Mouse (Mus musculus) CH12.LX (cell line): Measurements from ENCODE around the gene Arhgap21. TPM values are rescaled to one million over a fixed set of nuclear protein-coding genes. Genes with fewer than 3 reads are reported as not detected.

Experiments used
- DNase-seq: peaks from one replicate; pipeline ENCODE4 v3.0.0-alpha.2; 2013; ENCODE audit errors: extremely low read depth
- H3K27ac ChIP-seq: 2 replicates; pipeline ENCODE4 v1.5.1; 2012; ENCODE audit warnings: low read depth, mild to moderate bottlenecking, control low read depth, moderate library complexity; ENCODE audit not compliant: insufficient read depth
- H3K27me3 ChIP-seq: replicated peaks from 2 replicates; pipeline ENCODE3; 2012; ENCODE audit warnings: inconsistent platforms
- H3K36me3 ChIP-seq, 2 experiments: replicated peaks in 1 of 2; 2 replicates each; pipeline versions ENCODE3 to v1.6.1; 2012; ENCODE audit warnings: inconsistent platforms in 1 of 2, low read length in 1 of 2, mild to moderate bottlenecking in 1 of 2, mixed read lengths in 1 of 2, moderate library complexity in 1 of 2; ENCODE audit not compliant: control insufficient read depth in 1 of 2, insufficient read depth in 1 of 2
- H3K4me1 ChIP-seq, 2 experiments: 2 replicates each; pipeline ENCODE4 v1.6.1; 2012; ENCODE audit warnings: inconsistent platforms in 1 of 2, moderate library complexity in 1 of 2; ENCODE audit not compliant: insufficient read depth in 2 of 2, control insufficient read depth in 1 of 2
- H3K4me2 ChIP-seq: 2 replicates; pipeline ENCODE4 v1.6.1; 2012; ENCODE audit warnings: low read depth, mild to moderate bottlenecking, control low read depth; ENCODE audit not compliant: poor library complexity, insufficient read depth, severe bottlenecking
- H3K4me3 ChIP-seq, 3 experiments: fragments of 150-350 bp in 1 of 3; sonication (generic) in 1 of 3; replicated peaks in 1 of 3; 2 replicates each; pipeline versions ENCODE3 to v1.5.1; 2011 to 2012; ENCODE audit warnings: low read depth in 2 of 3, low read length in 2 of 3, mild to moderate bottlenecking in 2 of 3, moderate library complexity in 2 of 3, control low read depth in 1 of 3, improper control_type of control experiment in 1 of 3, inconsistent platforms in 1 of 3, mixed read lengths in 1 of 3; ENCODE audit not compliant: poor library complexity in 1 of 3
- H3K79me2 ChIP-seq: replicated peaks from 2 replicates; pipeline ENCODE4 v1.6.1; 2012; ENCODE audit warnings: mild to moderate bottlenecking, moderate library complexity; ENCODE audit not compliant: control insufficient read depth, poor library complexity, insufficient read depth, severe bottlenecking; ENCODE audit errors: extremely low read depth
- H3K9ac ChIP-seq: 2 replicates; pipeline ENCODE4 v1.6.1; 2012; ENCODE audit warnings: low read depth, mild to moderate bottlenecking, control low read depth, moderate library complexity; ENCODE audit not compliant: insufficient read depth
- H3K9me3 ChIP-seq: replicated peaks from 2 replicates; pipeline ENCODE3; 2012; ENCODE audit warnings: low read length, inconsistent platforms, mixed read lengths
- BHLHE40 ChIP-seq: IDR thresholded peaks from 2 replicates; pipeline ENCODE4 v1.6.1; 2011; ENCODE audit warnings: mild to moderate bottlenecking, low read depth, low read length, improper control_type of control experiment
- CHD2 ChIP-seq: IDR thresholded peaks from 2 replicates; pipeline ENCODE4 v1.6.1; 2011; ENCODE audit warnings: low read length, improper control_type of control experiment
- CTCF ChIP-seq, 2 experiments: IDR thresholded peaks in 1 of 2; conservative IDR thresholded peaks in 1 of 2; 2 replicates each; pipeline ENCODE4 v1.5.1; 2011 to 2012; ENCODE audit warnings: low read depth in 2 of 2, low read length in 2 of 2, improper control_type of control experiment in 1 of 2, inconsistent platforms in 1 of 2, mild to moderate bottlenecking in 1 of 2, moderate library complexity in 1 of 2
- ELF1 ChIP-seq: IDR thresholded peaks from 2 replicates; pipeline ENCODE4 v1.6.1; 2014; ENCODE audit warnings: low read depth, mild to moderate bottlenecking, inconsistent platforms, low read length, improper control_type of control experiment
- EP300 ChIP-seq: IDR thresholded peaks from 2 replicates; pipeline ENCODE4 v1.6.1; 2011; ENCODE audit warnings: low read length, improper control_type of control experiment
- GABPA ChIP-seq: IDR thresholded peaks from 2 replicates; pipeline ENCODE4 v1.6.1; 2012; ENCODE audit warnings: low read depth, low read length, improper control_type of control experiment, inconsistent platforms; ENCODE audit not compliant: insufficient replicate concordance
- HCFC1 ChIP-seq: IDR thresholded peaks from 2 replicates; pipeline ENCODE4 v1.6.1; 2012; ENCODE audit warnings: low read depth, mild to moderate bottlenecking, inconsistent platforms, low read length, improper control_type of control experiment
- MAX ChIP-seq: IDR thresholded peaks from 2 replicates; pipeline ENCODE4 v1.6.1; 2011; ENCODE audit warnings: low read length, improper control_type of control experiment
- MAZ ChIP-seq: IDR thresholded peaks from 2 replicates; pipeline ENCODE4 v1.6.1; 2012; ENCODE audit warnings: low read depth, mild to moderate bottlenecking, inconsistent platforms, low read length, improper control_type of control experiment, moderate library complexity
- MXI1 ChIP-seq: IDR thresholded peaks from 2 replicates; pipeline ENCODE4 v1.6.1; 2011; ENCODE audit warnings: mild to moderate bottlenecking, low read depth, low read length, improper control_type of control experiment
- MYC ChIP-seq: IDR thresholded peaks from 2 replicates; pipeline ENCODE4 v1.6.1; 2011; ENCODE audit warnings: low read depth, mild to moderate bottlenecking, improper control_type of control experiment, low read length
- NELFE ChIP-seq: IDR thresholded peaks from 2 replicates; pipeline ENCODE4 v1.6.1; 2011; ENCODE audit warnings: low read depth, low read length, improper control_type of control experiment
- NRF1 ChIP-seq: IDR thresholded peaks from 2 replicates; pipeline ENCODE4 v1.6.1; 2014; ENCODE audit warnings: low read depth, mild to moderate bottlenecking, inconsistent platforms, low read length, improper control_type of control experiment, moderate library complexity
- PAX5 ChIP-seq: IDR thresholded peaks from 2 replicates; pipeline ENCODE4 v1.6.1; 2012; ENCODE audit warnings: low read length, inconsistent platforms, mixed read lengths
- RAD21 ChIP-seq: IDR thresholded peaks from 2 replicates; pipeline ENCODE4 v1.6.1; 2011; ENCODE audit warnings: low read depth, mild to moderate bottlenecking, low read length, improper control_type of control experiment, moderate library complexity
- RCOR1 ChIP-seq: conservative IDR thresholded peaks from 2 replicates; pipeline ENCODE4 v1.6.1; 2012; ENCODE audit warnings: low read depth, mild to moderate bottlenecking, inconsistent platforms, low read length, improper control_type of control experiment
- SMC3 ChIP-seq: IDR thresholded peaks from 2 replicates; pipeline ENCODE4 v1.6.1; 2011; ENCODE audit warnings: low read depth, low read length, improper control_type of control experiment
- TBP ChIP-seq: conservative IDR thresholded peaks from 2 replicates; pipeline ENCODE4 v1.6.1; 2011; ENCODE audit warnings: low read depth, low read length, improper control_type of control experiment
- USF1 ChIP-seq: IDR thresholded peaks from 2 replicates; pipeline ENCODE4 v1.6.1; 2014; ENCODE audit warnings: low read depth, mild to moderate bottlenecking, inconsistent platforms, low read length, improper control_type of control experiment
- ZC3H11A ChIP-seq: IDR thresholded peaks from 2 replicates; pipeline ENCODE4 v1.6.1; 2012; ENCODE audit warnings: low read depth, mild to moderate bottlenecking, inconsistent platforms, low read length, improper control_type of control experiment
- ZNF384 ChIP-seq: IDR thresholded peaks from 2 replicates; pipeline ENCODE4 v1.6.1; 2012; ENCODE audit warnings: low read depth, low read length, improper control_type of control experiment, inconsistent platforms
- dilution Hi-C: fragments of 300-500 bp; cut with MboI; formaldehyde crosslinking; loops from 2 replicates; pipeline ENCODE4 v1.14.3; 2020; ENCODE audit warnings: low sequenced_read_pairs; ENCODE audit not compliant: extremely low pct_unique_long_range_greater_than_20kb, extremely low pct_ligation_motif_present
- in situ Hi-C: fragments of 300-500 bp; cut with MboI; formaldehyde crosslinking; loops from 3 replicates; pipeline ENCODE4 v1.14.3; 2019; ENCODE audit warnings: low sequenced_read_pairs, low pct_ligation_motif_present, low pct_unique_long_range_greater_than_20kb, mixed read lengths
- polyA plus RNA-seq: library from polyadenylated mRNA; unstranded; fragments of >175 nt; gene quantifications from 2 replicates; pipeline ENCODE4 v1.2.1, GENCODE M21; 2012; ENCODE audit warnings: low read depth; ENCODE audit not compliant: insufficient read length
- total RNA-seq, 2 experiments: library from RNA; depleted of rRNA; stranded (reverse); fragments of 300-350 nt in 1 of 2; fragments of >200 nt in 1 of 2; gene quantifications; 2 replicates each; pipeline ENCODE4 v1.2.3; 2012 to 2014

Gene Arhgap21
- total and polyA plus RNA-seq, 3 experiments: 7.6 to 22.7 (median 10.8) TPM

DNA sequence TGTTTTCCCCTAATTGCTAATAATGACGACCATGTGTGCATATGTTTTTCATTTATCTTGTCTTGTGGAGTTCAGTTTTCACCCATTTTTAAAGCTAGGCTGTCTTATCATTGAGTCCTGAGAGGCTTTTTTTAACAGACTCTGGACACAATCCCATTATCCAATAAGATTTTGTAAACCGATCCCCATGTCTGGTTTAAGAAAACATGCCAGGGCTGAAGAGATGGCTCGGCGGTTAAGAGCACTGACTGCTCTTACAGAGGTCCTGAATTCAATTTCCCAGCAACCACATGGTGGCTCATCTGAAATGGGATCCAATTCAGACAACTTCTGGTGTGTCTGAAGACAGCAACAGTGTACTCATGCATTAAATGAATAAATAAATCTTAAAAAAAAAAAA is 16.0 kb downstream of the Arhgap21 start:
- Histone ChIP-seq H3K9ac (no peak overlapping the region), H3K36me3 (peaks cover 0 to 9% of the 10 kb centered on the region in 2 experiments), H3K4me3 (no peak overlapping the region), H3K9me3 (no peaks in the 10 kb centered on the region), H3K27ac (no peak overlapping the region), H3K4me1 (peaks cover 4 to 22% of the 10 kb centered on the region in 2 experiments), H3K79me2 (peaks cover 10% of the 10 kb centered on the region), H3K4me2 (no peak overlapping the region), H3K27me3 (no peaks in the 10 kb centered on the region)
- DNase-seq: no peak
- TF ChIP-seq ZC3H11A (no peak), NRF1 (no peak), ELF1 (no peak), BHLHE40 (no peak)
- dilution Hi-C loops (no loop called here), in situ Hi-C loops (no loop called here)

DNA sequence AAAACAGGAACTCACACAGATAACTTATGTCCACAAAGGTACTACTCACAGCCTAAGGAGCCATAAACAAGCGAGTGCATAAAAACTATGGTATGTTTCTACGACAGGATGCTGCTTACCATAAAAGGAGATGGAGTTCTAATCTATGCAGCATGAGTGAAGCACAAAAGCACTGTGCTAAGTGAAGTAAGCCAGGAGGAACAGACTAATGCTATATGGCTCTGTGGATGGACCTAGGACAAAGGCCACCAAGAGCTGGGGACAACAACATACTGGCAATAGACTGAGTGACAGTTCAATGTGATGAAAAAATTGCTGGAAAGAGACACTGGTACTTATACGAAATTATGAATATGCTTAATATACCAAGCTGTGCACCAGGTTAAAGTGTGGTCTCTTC is 19.5 kb downstream of the Arhgap21 start:
- no peaks in the 10 kb centered on the region for H3K9me3 ChIP-seq
- in situ Hi-C loops: no loop called here
- H3K4me3 ChIP-seq: no peak overlapping the region
- peaks cover 3% of the 10 kb centered on the region for H3K79me2 ChIP-seq
- peaks cover 0 to 9% of the 10 kb centered on the region in 2 experiments for H3K36me3 ChIP-seq
- peaks cover 0 to 11% of the 10 kb centered on the region in 2 experiments; a peak in 2 of 4 replicates for H3K4me1 ChIP-seq
- no peak overlapping the region for H3K4me2 ChIP-seq
- TF ChIP-seq HCFC1 (no peak), CHD2 (no peak), NELFE (no peak), EP300 (no peak), GABPA (no peak), SMC3 (no peak), MYC (no peak), PAX5 (no peak), RAD21 (no peak), CTCF (conservative IDR thresholded peaks at IDR 0.05 in 1 of 2, IDR thresholded peaks at IDR 0.05 in 1 of 2; ENCODE audit: low read depth in 2 of 2, low read length in 2 of 2) (no peak), ZNF384 (no peak), ZC3H11A (no peak), TBP (no peak), MAZ (no peak), NRF1 (no peak), MAX (no peak), RCOR1 (no peak), USF1 (no peak), MXI1 (no peak), BHLHE40 (no peak)
- dilution Hi-C loops: no loop called here
- no peak overlapping the region for H3K9ac ChIP-seq
- H3K27me3 ChIP-seq: no peaks in the 10 kb centered on the region
- DNase-seq: no peak
- H3K27ac ChIP-seq: no peak overlapping the region
